Mouse (Mus musculus): ENCODE measurements around the gene Dusp12. TPM values are rescaled to one million over a fixed set of nuclear protein-coding genes. Genes with fewer than 3 reads are reported as not detected.
A peak's percentile ranks its signal among the peaks of the same experiment; 100 is the strongest.

Dusp12 gene
- polyA plus RNA-seq, 1 experiment from 2014 or later = 32.9 TPM

GRCm38 (mm10) chr1:170844380-170844779 is 41.0 kb downstream of the Dusp12 start:
- ATAC-seq (ENCODE audit: insufficient read depth, low FRiP score, low TSS enrichment) (no peak), DNase-seq (ENCODE audit: low spot score) (peak; percentile 28)
- 52% methylated on average over 8 of the region's 8 CpGs for WGBS
- no peaks in the 10 kb centered on the region for H3K9me3 ChIP-seq (ENCODE audit: control insufficient read depth, low read length)
- H3K4me3 ChIP-seq (ENCODE audit: low read depth, low read length) = no peak overlapping the region
- no peaks in the 10 kb centered on the region for H3K4me1 ChIP-seq (ENCODE audit: control insufficient read depth, insufficient read depth, low read length)
- H3K36me3 ChIP-seq (ENCODE audit: control insufficient read depth, insufficient read depth, low read length) = no peaks in the 10 kb centered on the region
- no peak overlapping the region for H3K9ac ChIP-seq (ENCODE audit: low read length)
- no peak overlapping the region for H3K4me2 ChIP-seq (ENCODE audit: low read depth)
- H3K27ac ChIP-seq (ENCODE audit: low read depth, low read length) = no peak overlapping the region
- no peaks in the 10 kb centered on the region for H3K27me3 ChIP-seq (ENCODE audit: control insufficient read depth, insufficient read depth, low read length)

DNA sequence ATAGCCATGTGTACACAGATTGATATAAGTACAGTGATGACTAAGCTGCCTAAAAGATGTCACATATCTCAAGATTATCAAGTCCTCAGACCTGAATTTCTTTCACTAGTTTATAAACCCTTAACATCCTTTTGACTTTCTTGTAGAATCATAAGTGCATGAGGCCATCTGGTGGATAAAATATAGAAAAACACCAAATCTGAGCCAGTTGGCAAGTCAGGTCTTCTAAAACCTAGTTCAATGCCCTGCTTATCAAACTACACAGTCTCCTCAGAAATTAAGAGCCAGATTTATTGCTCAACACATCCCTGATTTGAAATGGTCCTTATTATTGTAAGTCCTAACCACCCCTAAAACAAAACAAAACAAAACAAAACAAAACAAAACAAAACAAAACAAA is 45.7 kb downstream of the Dusp12 start:
- no peak for ATAC-seq (ENCODE audit: insufficient read depth, low FRiP score, low TSS enrichment)
- H3K4me1 ChIP-seq (ENCODE audit: control insufficient read depth, insufficient read depth, low read length) = no peaks in the 10 kb centered on the region
- H3K27me3 ChIP-seq (ENCODE audit: control insufficient read depth, insufficient read depth, low read length) = no peaks in the 10 kb centered on the region

GRCm38 (mm10) chr1:170834756-170835155 is 50.6 kb downstream of the Dusp12 start:
- Histone ChIP-seq H3K4me1 (ENCODE audit: control insufficient read depth, insufficient read depth, low read length) (no peaks in the 10 kb centered on the region), H3K36me3 (ENCODE audit: control insufficient read depth, insufficient read depth, low read length) (no peaks in the 10 kb centered on the region), H3K9me3 (ENCODE audit: control insufficient read depth, low read length) (no peaks in the 10 kb centered on the region), H3K27ac (ENCODE audit: low read depth, low read length) (no peak overlapping the region), H3K9ac (ENCODE audit: low read length) (no peak overlapping the region), H3K27me3 (ENCODE audit: control insufficient read depth, insufficient read depth, low read length) (no peaks in the 10 kb centered on the region), H3K4me3 (ENCODE audit: low read depth, low read length) (no peak overlapping the region), H3K4me2 (ENCODE audit: low read depth) (no peak overlapping the region)
- DNase-seq (ENCODE audit: low spot score) (no peak), ATAC-seq (ENCODE audit: insufficient read depth, low FRiP score, low TSS enrichment) (no peak)
- WGBS = 81% methylated on average over 9 of the region's 9 CpGs

More for the DNA sequence above, 45.7 kb downstream of the Dusp12 start:
- Histone ChIP-seq H3K9me3 (ENCODE audit: control insufficient read depth, low read length) (no peaks in the 10 kb centered on the region), H3K9ac (ENCODE audit: low read length) (no peak overlapping the region), H3K4me2 (ENCODE audit: low read depth) (no peak overlapping the region), H3K4me3 (ENCODE audit: low read depth, low read length) (no peak overlapping the region), H3K36me3 (ENCODE audit: control insufficient read depth, insufficient read depth, low read length) (no peaks in the 10 kb centered on the region), H3K27ac (ENCODE audit: low read depth, low read length) (no peak overlapping the region)
- peak; percentile 28 for DNase-seq (ENCODE audit: low spot score)

GRCm38 (mm10) chr1:170829781-170830180 is 55.6 kb downstream of the Dusp12 start:
- no peaks in the 10 kb centered on the region for H3K9me3 ChIP-seq (ENCODE audit: control insufficient read depth, low read length)
- no peak overlapping the region for H3K4me3 ChIP-seq (ENCODE audit: low read depth, low read length)
- no peak overlapping the region for H3K4me2 ChIP-seq (ENCODE audit: low read depth)
- no peak overlapping the region for H3K9ac ChIP-seq (ENCODE audit: low read length)
- ATAC-seq (ENCODE audit: insufficient read depth, low FRiP score, low TSS enrichment) (no peak), DNase-seq (ENCODE audit: low spot score) (no peak)
- H3K36me3 ChIP-seq (ENCODE audit: control insufficient read depth, insufficient read depth, low read length) = no peaks in the 10 kb centered on the region
- H3K27me3 ChIP-seq (ENCODE audit: control insufficient read depth, insufficient read depth, low read length) = no peaks in the 10 kb centered on the region
- H3K27ac ChIP-seq (ENCODE audit: low read depth, low read length) = no peak overlapping the region
- 95% methylated on average over 1 of the region's 1 CpGs for WGBS
- no peaks in the 10 kb centered on the region for H3K4me1 ChIP-seq (ENCODE audit: control insufficient read depth, insufficient read depth, low read length)

DNA sequence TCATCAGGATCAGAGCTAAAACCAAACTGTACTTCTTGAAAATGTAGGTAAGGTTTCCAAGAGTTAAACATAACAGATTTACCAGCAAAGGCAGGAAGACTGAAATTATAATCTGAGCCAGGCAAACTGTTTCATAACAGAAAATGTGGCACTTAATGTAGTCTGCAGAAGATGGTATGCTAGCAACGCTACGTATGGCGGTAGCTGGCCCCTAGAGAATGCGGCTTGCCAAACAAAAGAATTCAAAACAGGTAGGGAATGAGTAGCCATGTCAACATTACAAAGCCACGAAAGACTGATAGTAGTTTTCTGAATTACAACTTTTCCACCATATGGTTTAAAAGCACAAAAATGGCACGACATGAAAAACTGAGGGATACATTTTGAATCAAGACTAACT is 56.0 kb downstream of the Dusp12 start:
- DNase-seq (ENCODE audit: low spot score) (no peak), ATAC-seq (ENCODE audit: insufficient read depth, low FRiP score, low TSS enrichment) (no peak)
- no peaks in the 10 kb centered on the region for H3K4me1 ChIP-seq (ENCODE audit: control insufficient read depth, insufficient read depth, low read length)
- no peaks in the 10 kb centered on the region for H3K27me3 ChIP-seq (ENCODE audit: control insufficient read depth, insufficient read depth, low read length)
- no peaks in the 10 kb centered on the region for H3K9me3 ChIP-seq (ENCODE audit: control insufficient read depth, low read length)
- H3K36me3 ChIP-seq (ENCODE audit: control insufficient read depth, insufficient read depth, low read length) = no peaks in the 10 kb centered on the region
- no peak overlapping the region for H3K4me3 ChIP-seq (ENCODE audit: low read depth, low read length)
- WGBS = 94% methylated on average over 6 of the region's 6 CpGs
- H3K9ac ChIP-seq (ENCODE audit: low read length) = no peak overlapping the region
- H3K27ac ChIP-seq (ENCODE audit: low read depth, low read length) = no peak overlapping the region
- no peak overlapping the region for H3K4me2 ChIP-seq (ENCODE audit: low read depth)

Other genes starting within 250 kb of the Dusp12 start
- 9.6 and 11.4 TPM in 2 replicates for gene Olfml2b, start 241.0 kb downstream of the Dusp12 start, polyA plus RNA-seq (2014; fragmentation: Nextera tagmentation; extraction: Ambion mirVana)
- gene Atf6, start 17.8 kb downstream of the Dusp12 start, polyA plus RNA-seq (2014; fragmentation: Nextera tagmentation; extraction: Ambion mirVana) = 10.7 and 11.9 TPM in 2 replicates
- 0.56 TPM in 1 of 2 replicates, not detected in the other for gene Gm26620, start 475 bp downstream of the Dusp12 start, polyA plus RNA-seq (2014; fragmentation: Nextera tagmentation; extraction: Ambion mirVana)
- gene Fcrlb, start 27.4 kb upstream of the Dusp12 start, polyA plus RNA-seq (2014; fragmentation: Nextera tagmentation; extraction: Ambion mirVana) = 0.29 TPM in 1 of 2 replicates, not detected in the other
- gene Fcrla, start 42.0 kb upstream of the Dusp12 start, polyA plus RNA-seq (2014; fragmentation: Nextera tagmentation; extraction: Ambion mirVana) = not detected in 2 replicates
- 0.16 TPM in 1 of 2 replicates, not detected in the other for gene Fcgr2b, start 91.0 kb upstream of the Dusp12 start, polyA plus RNA-seq (2014; fragmentation: Nextera tagmentation; extraction: Ambion mirVana)
- 0.19 and 0.26 TPM in 2 replicates for gene Fcgr4, start 133.4 kb upstream of the Dusp12 start, polyA plus RNA-seq (2014; fragmentation: Nextera tagmentation; extraction: Ambion mirVana)
- gene Fcgr3, start 179.4 kb upstream of the Dusp12 start, polyA plus RNA-seq (2014; fragmentation: Nextera tagmentation; extraction: Ambion mirVana) = 5.6 and 6.7 TPM in 2 replicates
- 2.2 and 2.8 TPM in 2 replicates for gene Cfap126, start 228.4 kb upstream of the Dusp12 start, polyA plus RNA-seq (2014; fragmentation: Nextera tagmentation; extraction: Ambion mirVana)

Measured in neural tube, embryonic 11.5 days (tissue).